Mouse (Mus musculus) CD4-positive, CD25-positive, alpha-beta regulatory T cell, adult 2 months (primary cell): ENCODE measurements around the gene Slc41a2.

Source experiments
- DNase-seq: peaks from one replicate; pipeline ENCODE4 v3.0.0-alpha.2; 2012; ENCODE audit warnings: low read depth, low spot score

Slc41a2 gene

DNA sequence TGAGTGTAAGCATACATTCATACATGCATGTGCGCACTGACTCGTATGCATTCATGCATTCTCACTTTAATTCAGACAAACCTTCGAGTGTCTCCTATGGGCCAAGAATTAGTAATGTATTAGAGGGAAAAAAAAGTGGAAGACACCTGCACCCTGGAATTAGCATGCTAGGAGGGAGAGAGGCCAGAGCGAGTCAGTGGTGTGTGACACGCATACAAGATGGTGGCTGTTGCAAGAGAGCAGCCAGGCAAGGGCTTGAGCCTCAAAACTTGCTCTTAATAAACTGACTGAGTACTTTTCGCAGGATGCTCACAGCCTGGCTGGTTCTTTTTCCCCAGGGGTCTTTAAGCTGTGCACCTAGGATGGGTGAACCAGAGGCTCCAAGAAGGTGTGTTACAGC lies 152.6 kb downstream of the Slc41a2 start:
- DNase-seq: no peak

DNA sequence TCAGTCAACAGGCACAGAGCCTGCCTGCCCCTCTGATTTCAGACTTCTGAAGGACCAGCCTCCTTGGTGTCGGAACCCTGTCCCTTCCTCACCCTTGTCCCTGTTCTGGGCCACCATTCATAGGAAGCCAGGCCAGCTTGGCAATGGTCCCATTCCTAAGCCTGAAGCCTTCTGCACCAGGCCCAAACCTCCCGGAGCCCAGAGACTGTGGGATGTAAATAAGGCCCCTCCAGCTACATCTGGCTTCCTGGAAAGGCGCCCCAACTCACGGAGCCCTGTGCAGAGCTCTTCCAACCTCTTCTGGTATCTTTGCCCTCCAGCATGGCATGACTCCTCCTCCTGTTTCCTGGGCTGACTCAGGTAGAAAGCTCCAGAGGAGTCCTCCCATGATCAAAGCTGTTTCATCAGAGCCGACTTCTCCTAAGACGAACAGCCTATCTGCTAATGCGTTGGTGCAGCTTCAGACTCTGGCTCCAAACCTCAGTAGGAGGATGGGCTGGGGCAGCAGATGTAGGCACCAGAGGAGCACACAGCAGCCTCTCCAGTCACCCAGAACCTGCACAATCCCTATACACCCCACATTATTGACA lies 153.1 kb downstream of the Slc41a2 start:
- DNase-seq: peak; percentile 35

DNA sequence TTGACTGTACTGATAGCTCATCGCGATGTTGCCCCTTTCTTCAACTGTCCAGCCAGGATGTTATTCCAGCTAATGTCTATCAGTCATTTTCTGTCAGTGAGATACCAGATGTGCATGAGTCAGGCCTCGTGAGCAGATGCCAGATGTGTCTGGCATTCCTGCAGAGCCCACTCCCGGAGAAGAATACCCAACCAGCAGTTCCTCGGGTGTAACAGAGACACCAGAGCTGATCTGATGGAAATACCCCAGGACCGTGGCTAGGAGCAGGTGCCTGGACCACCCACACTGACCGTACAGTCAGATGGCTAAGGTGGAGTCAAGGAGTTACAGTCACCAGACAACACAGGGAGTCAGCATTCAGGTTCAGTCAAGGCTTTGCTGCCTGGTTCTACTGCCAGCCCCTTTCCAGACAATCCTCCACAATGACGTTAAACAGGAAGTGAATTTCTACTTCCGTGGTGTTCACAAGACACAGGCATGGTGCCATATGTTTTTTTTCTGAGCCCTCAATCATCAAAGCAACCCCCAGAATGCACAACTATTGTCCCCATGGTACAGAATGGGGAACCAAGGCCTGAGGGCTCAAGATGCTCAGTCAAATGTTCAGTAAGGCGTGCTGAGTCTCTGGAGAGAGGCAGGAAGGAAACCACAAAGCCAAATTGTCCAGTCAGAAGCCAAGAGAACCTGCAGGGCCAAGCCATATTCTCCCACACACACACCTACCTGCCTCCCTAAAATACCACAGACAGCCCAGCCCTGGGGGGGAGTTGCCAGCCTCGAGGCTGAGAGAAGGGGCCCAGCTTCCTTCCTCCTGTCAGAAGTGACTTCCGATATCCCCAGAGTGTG lies 153.8 kb downstream of the Slc41a2 start:
- DNase-seq: peak; percentile 39

DNA sequence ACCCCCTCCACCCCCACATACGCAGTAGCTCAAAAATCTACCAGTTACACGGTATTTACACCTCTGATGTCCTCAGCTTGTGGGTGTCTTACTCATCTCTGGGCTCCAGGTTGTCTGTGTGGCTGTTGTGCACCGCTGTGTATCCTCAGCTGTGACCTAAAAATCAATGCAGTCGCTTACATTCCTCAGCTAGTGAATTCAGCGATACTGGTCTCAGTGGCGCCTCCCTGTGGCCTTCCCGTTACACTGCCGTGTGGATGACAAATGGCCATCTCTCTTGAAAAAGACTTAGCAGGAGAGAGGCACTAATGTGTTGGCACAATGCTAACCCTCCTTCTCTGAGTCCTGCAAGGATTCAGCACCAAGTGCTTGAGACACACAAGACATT lies 155.1 kb downstream of the Slc41a2 start:
- peak; percentile 78 for DNase-seq

DNA sequence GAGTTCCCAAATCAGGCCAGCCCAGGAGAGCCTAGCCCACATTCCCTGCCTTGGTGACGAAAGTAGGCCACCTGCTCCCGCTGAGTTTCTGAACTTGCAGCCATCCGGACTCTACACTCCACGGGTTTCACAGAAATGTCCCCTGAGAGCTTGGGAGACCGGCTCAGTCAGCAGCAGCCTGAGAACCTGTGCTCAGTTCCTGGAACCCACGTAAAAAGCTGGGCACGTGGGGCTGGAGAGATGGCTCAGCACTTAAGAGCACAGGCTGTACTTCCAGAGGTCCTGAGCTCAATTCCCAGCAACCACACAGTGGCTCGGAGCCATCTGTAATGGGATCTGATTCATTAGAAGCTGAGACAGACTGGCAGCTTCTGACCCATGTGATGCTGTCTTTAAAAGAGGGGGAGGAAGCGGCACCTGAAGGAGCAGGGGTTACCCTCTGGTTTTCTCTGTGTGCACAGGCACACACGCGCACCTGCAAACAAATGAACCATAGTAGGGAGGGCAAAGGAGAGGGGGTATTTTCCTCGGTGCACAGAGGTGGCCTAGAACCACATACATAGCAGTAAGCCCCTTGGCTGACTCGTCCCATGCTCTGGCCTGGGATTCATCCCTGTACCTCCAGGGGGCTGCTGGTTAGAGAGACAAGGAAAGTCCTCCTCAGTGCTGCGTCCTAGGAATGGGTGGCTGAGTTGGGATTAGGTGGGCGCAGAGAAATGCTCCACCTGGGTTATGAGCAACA lies 155.7 kb downstream of the Slc41a2 start:
- DNase-seq: no peak
